Mouse (Mus musculus) olfactory bulb, adult 2 months (tissue): ENCODE results near the gene Rgs6. TPM values are rescaled to one million over a fixed set of nuclear protein-coding genes. Genes with fewer than 3 reads are reported as not detected.

ENCODE experiments used
- H3K27ac ChIP-seq: fragments of 200-500 bp; 2 replicates; pipeline ENCODE4 v1.5.1; 2012; ENCODE audit warnings: low read depth, low read length; ENCODE audit not compliant: insufficient read depth
- H3K4me1 ChIP-seq: fragments of 200-500 bp; 2 replicates; pipeline ENCODE4 v1.6.1; 2012; ENCODE audit warnings: low read length; ENCODE audit not compliant: control insufficient read depth, insufficient read depth
- H3K4me3 ChIP-seq: fragments of 200-500 bp; 2 replicates; pipeline ENCODE4 v1.5.1; 2012; ENCODE audit warnings: mild to moderate bottlenecking, low read depth, low read length, moderate library complexity; ENCODE audit not compliant: insufficient read depth
- CTCF ChIP-seq: fragments of 200-500 bp; IDR thresholded peaks from 2 replicates; pipeline ENCODE4 v1.5.1; 2012; ENCODE audit warnings: low read depth, mild to moderate bottlenecking, low read length, moderate library complexity; ENCODE audit not compliant: insufficient read depth
- POLR2A ChIP-seq: fragments of 200-500 bp; IDR thresholded peaks from 2 replicates; pipeline ENCODE4 v1.6.1; 2012; ENCODE audit warnings: mild to moderate bottlenecking, low read depth, low read length, moderate library complexity; ENCODE audit not compliant: insufficient read depth
- WGBS: fragments of 180-500 bp; shearing (Covaris S2); methylation state at CpG from one replicate; pipeline ENCODE4 v1.1.7; 2018; 5-methylcytosine and 5-hydroxymethylcytosine counted together
- polyA plus RNA-seq: library from polyadenylated mRNA; stranded (reverse); fragments of >200 nt; gene quantifications from 2 replicates; pipeline ENCODE4 v1.2.4, GENCODE M21; 2012; ENCODE audit warnings: low replicate concordance; ENCODE audit not compliant: missing spikeins, insufficient read depth, insufficient read length

Gene Rgs6
- polyA plus RNA-seq, 1 experiment = not detected

DNA sequence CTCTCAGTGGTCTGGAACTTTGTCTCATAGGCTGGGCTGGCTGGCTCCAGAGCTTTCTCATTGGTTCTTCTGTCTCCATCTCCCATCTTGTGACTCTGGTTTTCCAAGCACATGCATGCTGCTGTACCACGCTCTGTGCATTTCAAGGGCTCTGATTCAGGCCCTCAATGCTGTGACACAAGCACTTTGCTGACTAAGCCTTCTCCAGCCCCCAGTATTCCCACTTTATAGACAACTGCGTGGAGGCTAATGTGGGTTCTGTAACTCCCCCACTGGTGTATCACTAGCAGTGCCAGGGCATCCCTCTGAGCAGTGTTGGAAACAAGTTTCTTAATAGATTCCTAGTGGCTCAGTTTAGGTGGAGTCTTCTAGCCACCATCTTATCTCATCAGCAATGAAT is 174.0 kb downstream of the Rgs6 start:
- WGBS = 51% methylated on average over 2 of the region's 2 CpGs
- H3K27ac ChIP-seq = no peak overlapping the region
- no peak overlapping the region for H3K4me3 ChIP-seq
- H3K4me1 ChIP-seq = no peaks in the 10 kb centered on the region
- no peak for TF ChIP-seq POLR2A
- no peak for TF ChIP-seq CTCF

DNA sequence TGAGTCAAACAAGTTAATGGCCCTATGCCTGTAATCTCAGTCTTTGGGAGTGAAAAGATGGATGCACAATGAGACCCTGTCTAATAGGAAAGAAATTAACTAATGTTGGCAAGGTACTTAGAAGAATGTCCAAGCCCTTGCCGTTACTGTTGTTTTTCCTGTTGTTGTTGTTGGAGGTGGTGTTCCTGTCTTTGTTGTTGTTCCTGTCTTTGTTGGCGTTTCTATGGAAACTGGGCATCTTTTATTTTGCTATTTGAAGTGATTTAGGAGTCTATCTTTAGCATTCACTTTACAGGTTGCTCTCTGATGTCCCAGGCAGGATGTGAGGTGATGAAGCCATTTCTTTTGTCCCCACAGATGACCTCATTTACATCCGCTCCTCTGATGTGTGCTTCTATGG is 180.6 kb downstream of the Rgs6 start:
- no peak for TF ChIP-seq POLR2A
- Histone ChIP-seq H3K4me1 (no peaks in the 10 kb centered on the region), H3K4me3 (no peak overlapping the region), H3K27ac (no peak overlapping the region)
- WGBS = 83% methylated on average over 3 of the region's 3 CpGs

DNA sequence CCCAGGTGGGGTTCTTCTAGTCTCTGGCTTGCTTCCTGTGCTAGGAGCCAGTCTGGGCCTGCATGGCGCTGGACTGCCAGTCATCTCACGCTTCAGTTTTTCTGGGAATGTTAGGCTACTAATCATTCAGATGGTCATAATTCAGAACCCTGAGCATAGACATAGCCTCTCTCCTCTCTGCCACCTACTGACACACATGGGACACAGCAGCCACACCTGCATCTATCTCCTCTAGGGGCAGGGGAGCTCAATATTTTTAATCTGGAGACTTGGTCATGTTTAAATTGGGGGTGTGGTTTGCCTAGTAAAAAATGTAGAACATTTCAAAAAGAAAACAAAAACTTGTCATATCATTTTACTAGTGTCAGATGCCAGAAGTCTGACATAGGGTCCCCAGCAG is 184.1 kb downstream of the Rgs6 start:
- TF ChIP-seq POLR2A (no peak), CTCF (no peak)
- Histone ChIP-seq H3K4me1 (no peaks in the 10 kb centered on the region), H3K4me3 (no peak overlapping the region), H3K27ac (no peak overlapping the region)
- 96% methylated on average over 2 of the region's 2 CpGs for WGBS

DNA sequence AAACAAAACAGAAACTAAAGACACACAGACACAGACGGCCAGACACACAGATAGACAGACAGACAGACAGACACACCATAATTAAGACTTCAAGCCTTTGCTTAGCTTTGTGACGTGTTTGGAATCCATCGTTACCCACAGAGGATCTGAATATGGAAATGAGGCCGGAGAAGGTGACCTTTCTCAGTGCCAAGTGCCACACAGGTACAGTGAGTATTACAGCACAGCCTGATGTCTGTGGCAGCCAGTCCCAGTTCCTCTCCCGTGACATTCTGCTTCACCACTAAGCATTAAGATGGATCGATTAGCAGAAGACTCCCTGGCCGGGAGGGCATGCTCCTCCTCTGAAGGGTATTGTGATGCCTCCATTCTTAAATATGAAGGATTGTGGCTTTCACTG is 186.5 kb downstream of the Rgs6 start:
- no peak overlapping the region for H3K4me3 ChIP-seq
- no peak overlapping the region for H3K27ac ChIP-seq
- TF ChIP-seq POLR2A (no peak), CTCF (no peak)
- no peaks in the 10 kb centered on the region for H3K4me1 ChIP-seq
- 87% methylated on average over 7 of the region's 7 CpGs for WGBS

DNA sequence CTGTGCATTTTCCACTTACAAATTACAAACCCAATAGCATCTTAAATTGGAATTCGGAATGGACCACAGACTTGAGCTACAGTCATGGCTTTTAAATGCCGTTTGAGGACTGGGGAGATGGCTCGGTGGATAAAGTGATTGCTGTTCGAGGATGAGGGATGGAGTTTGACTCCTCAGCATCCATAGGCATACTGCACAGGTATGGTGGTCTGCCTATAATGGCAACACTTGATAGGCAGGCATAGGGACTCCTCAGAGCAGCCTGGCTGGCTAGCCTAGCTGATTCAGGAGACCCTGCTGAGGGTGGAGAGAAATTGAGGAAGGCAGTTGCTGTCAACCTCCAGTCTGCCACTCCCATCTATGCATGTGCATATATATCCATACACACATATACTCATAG is 188.6 kb downstream of the Rgs6 start:
- H3K27ac ChIP-seq = no peak overlapping the region
- 84% methylated on average over 4 of the region's 4 CpGs for WGBS

DNA sequence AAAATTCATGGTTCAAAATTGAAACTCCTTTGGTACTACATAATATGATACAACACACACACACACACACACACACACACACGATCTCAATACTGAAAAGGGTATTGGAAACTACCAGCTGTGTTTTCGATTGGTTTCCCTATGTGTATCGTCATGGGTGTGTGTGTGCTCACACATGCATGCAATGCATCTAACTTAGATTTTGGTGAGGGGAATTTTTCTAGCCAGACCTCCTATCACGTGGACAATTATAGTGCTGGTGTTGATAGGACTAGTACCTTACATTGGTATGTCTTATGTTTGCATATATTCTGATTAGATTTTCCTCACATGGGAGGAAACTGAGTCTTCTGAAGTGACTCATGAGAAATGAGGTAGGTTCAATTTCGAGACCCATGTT is 192.8 kb downstream of the Rgs6 start:
- no peak overlapping the region for H3K27ac ChIP-seq
- TF ChIP-seq POLR2A = no peak
- TF ChIP-seq CTCF = no peak
- H3K4me1 ChIP-seq = no peaks in the 10 kb centered on the region
- 92% methylated on average over 5 of the region's 5 CpGs for WGBS
- no peak overlapping the region for H3K4me3 ChIP-seq

More for the DNA sequence above, 188.6 kb downstream of the Rgs6 start:
- H3K4me3 ChIP-seq = no peak overlapping the region
- no peak for TF ChIP-seq POLR2A
- no peak for TF ChIP-seq CTCF
- no peaks in the 10 kb centered on the region for H3K4me1 ChIP-seq

DNA sequence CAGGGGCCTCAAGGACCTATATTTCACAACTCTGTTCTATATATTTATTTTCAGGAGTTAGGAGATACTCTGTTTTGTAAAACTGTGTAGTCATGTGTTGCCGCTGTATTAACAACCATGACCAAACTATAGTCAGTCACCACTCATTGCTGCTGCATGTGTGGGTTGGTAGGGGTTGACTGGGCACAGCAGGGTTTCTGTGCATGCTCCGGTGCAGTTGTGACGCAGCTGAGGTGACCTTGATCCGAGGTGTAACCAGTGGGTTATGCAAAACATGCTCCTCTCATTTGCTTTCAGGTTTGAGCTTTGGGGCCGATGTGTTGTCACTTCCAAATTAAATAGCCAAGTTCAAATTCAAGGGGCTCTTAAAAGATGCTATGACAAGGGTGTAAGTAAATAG is 193.3 kb downstream of the Rgs6 start:
- TF ChIP-seq POLR2A = no peak
- no peak for TF ChIP-seq CTCF
- Histone ChIP-seq H3K4me3 (no peak overlapping the region), H3K27ac (no peak overlapping the region), H3K4me1 (no peaks in the 10 kb centered on the region)
- WGBS = 80% methylated on average over 5 of the region's 5 CpGs

DNA sequence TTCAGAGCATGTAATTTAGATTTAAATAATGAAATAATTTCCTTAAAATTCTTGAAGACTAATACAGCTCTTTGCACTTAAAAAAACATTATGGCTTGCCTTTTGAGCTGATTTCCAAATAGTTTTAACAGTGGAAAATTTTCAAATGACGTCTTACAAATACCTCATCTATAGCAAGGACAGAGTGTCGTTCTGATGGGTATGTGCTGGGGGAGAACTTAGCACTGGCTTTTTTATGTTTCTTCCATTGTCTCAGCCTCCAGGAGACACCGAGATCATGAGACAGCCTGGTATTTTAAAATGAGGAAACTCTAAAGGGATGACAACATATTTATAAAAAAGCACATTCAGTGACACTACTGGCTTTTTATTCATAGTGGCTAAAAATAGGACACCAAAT is 204.0 kb downstream of the Rgs6 start:
- WGBS = 61% methylated on average over 3 of the region's 3 CpGs
- TF ChIP-seq CTCF (no peak), POLR2A (no peak)

DNA sequence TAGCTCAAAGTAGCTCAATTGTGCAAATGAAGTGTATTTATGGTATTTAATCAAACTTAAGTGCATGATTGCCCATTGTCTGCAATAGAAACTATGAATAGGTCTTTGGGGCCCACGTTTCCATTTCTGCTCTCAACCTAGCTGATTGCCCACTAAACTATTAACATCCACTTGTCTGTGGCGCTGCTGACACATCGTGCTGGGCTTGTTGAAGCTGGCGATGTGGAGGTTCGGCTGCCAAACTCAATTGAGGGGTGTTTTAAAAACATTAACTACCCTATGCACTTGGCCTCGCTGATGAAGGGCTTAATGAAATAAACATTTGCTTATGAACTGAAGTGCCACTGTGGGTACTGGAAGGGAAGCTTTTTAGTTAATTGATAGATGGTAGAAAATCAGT is 211.8 kb downstream of the Rgs6 start:
- no peak overlapping the region for H3K27ac ChIP-seq
- no peak overlapping the region for H3K4me3 ChIP-seq
- WGBS = 64% methylated on average over 6 of the region's 6 CpGs
- no peaks in the 10 kb centered on the region for H3K4me1 ChIP-seq
- TF ChIP-seq POLR2A (no peak), CTCF (no peak)

More for the DNA sequence above, 204.0 kb downstream of the Rgs6 start:
- Histone ChIP-seq H3K4me1 (no peaks in the 10 kb centered on the region), H3K4me3 (no peak overlapping the region), H3K27ac (no peak overlapping the region)

DNA sequence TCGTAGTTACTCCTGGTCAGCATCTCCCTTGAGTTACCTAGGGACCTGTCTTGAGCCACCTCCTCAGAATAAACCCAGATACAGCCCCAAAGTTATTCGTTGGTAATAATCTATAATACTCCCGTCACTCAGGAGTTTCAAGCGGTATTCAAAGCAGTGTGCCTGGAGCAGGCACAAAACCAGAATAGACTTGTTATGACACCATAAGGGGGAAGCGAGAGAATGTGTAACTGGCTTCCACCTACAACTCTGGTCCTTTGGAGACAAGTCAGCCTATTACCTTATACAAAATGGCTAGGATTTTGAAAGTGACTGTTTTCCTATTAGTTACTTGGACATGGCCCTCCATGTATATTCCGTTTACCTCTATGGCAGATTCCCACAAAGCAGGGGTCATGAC is 213.6 kb downstream of the Rgs6 start:
- no peak overlapping the region for H3K4me3 ChIP-seq
- H3K4me1 ChIP-seq = no peaks in the 10 kb centered on the region
- TF ChIP-seq CTCF (no peak), POLR2A (no peak)
- H3K27ac ChIP-seq = no peak overlapping the region
- 91% methylated on average over 6 of the region's 6 CpGs for WGBS

DNA sequence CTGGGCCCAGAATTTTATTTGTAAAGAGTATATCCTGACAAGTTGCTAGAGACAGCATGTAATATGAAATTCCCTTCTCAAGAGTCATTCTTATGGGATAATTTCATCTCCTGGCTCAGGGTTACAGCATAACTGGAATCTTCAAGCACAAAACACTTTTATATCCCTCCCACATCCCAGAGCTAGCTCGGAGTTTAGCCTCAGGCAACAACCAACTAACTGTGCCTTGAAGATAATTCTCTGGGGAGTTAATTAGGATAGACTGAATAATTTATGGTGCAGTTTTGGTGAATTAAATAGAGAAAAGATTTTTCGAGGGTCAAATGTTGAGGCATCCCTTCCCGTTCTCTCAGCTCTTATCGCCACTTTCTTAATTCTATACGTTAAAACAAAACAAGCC is 214.6 kb downstream of the Rgs6 start:
- 88% methylated on average over 5 of the region's 5 CpGs for WGBS
- H3K27ac ChIP-seq = no peak overlapping the region

More for the DNA sequence above, 214.6 kb downstream of the Rgs6 start:
- Histone ChIP-seq H3K4me3 (no peak overlapping the region), H3K4me1 (no peaks in the 10 kb centered on the region)
- TF ChIP-seq CTCF (no peak), POLR2A (no peak)
